Mouse (Mus musculus) left cerebral cortex, postnatal 25 days (tissue): ENCODE data around the gene Cacng1. TPM values are rescaled to one million over a fixed set of nuclear protein-coding genes. Genes with fewer than 3 reads are reported as not detected.

Source experiments
- DNase-seq, 2 experiments: peaks; one replicate each; pipeline ENCODE4 v3.0.0; 2022; ENCODE audit warnings: low spot score in 2 of 2, mixed read lengths in 1 of 2
- intact Hi-C: fragments of 180-260 bp; cut with DNase I; formaldehyde crosslinking; loops from one replicate; pipeline ENCODE4 v1.15.1; 2025
- total RNA-seq, 2 experiments: library from RNA; stranded (reverse); gene quantifications; 2 replicates each; pipeline ENCODE4 v1.2.3; 2021

Cacng1 gene
- total RNA-seq, 2 experiments from 2014 or later, result not detected

- DNase-seq, result no peak
- intact Hi-C loops, result no loop called here
These were observed 48.1 kb downstream of the Cacng1 start for GRCm38 (mm10) chr11:107668223-107668622.

GRCm38 (mm10) chr11:107667542-107667941 is 48.8 kb downstream of the Cacng1 start:
- DNase-seq, result no peak
- intact Hi-C loops, result no loop called here

- DNase-seq, result no peak
- intact Hi-C loops, result no loop called here
These were observed 53.7 kb downstream of the Cacng1 start for GRCm38 (mm10) chr11:107662666-107663065.

GRCm38 (mm10) chr11:107660452-107660851 is 55.9 kb downstream of the Cacng1 start:
- intact Hi-C loops, result no loop called here
- DNase-seq, result peak in 1 of 2 experiments; percentile 41

GRCm38 (mm10) chr11:107657117-107657516 is 59.2 kb downstream of the Cacng1 start:
- intact Hi-C loops, result no loop called here
- DNase-seq, result no peak

- DNase-seq, result no peak
- intact Hi-C loops, result no loop called here
These were observed 60.8 kb downstream of the Cacng1 start for GRCm38 (mm10) chr11:107655538-107655937.

Other genes starting within 250 kb of the Cacng1 start
- 10 to 100 TPM; 50.8 to 51.2 TPM for gene Pitpnc1, start 245.8 kb downstream of the Cacng1 start, total RNA-seq
- gene Psmd12, start 237.0 kb downstream of the Cacng1 start, total RNA-seq, result 10 to 100 TPM; 69.2 to 73.1 TPM
- gene Helz, start 168.6 kb downstream of the Cacng1 start, total RNA-seq, result 10 to 100 TPM; 46.0 to 47.7 TPM
- 10 to 100 TPM; 33.5 to 47.4 TPM for gene Cacng4, start 78.0 kb upstream of the Cacng1 start, total RNA-seq
- gene Cacng5, start 198.5 kb upstream of the Cacng1 start, total RNA-seq, result 10 to 100 TPM; 12.9 to 14.4 TPM